Mouse (Mus musculus) kidney, postnatal 0 days (tissue): ENCODE data around the gene Kif1c. TPM values are rescaled to one million over a fixed set of nuclear protein-coding genes. Genes with fewer than 3 reads are reported as not detected.

Experiments
- ATAC-seq: fragments of 200-750 bp; cut with Nextera tagmentation; replicated peaks from 2 replicates; pipeline ENCODE4 v1.8.0; 2017; ENCODE audit warnings: low read depth, moderate number of reproducible peaks, moderate TSS enrichment, moderate library complexity; ENCODE audit not compliant: low FRiP score
- DNase-seq: peaks from one replicate; pipeline ENCODE4 v3.0.0-alpha.2; 2016; ENCODE audit warnings: low spot score
- H3K27ac ChIP-seq: fragments of 300-500 bp; sonication (generic); 2 replicates; pipeline ENCODE4 v1.5.1; 2014; ENCODE audit warnings: mild to moderate bottlenecking
- H3K27me3 ChIP-seq: fragments of 300-500 bp; sonication (generic); 2 replicates; pipeline ENCODE4 v1.6.1; 2014; ENCODE audit warnings: low read length, mixed read lengths; ENCODE audit not compliant: insufficient read depth
- H3K36me3 ChIP-seq: fragments of 300-500 bp; sonication (generic); 2 replicates; pipeline ENCODE4 v1.6.1; 2014; ENCODE audit warnings: low read length, mixed read lengths; ENCODE audit not compliant: insufficient read depth
- H3K4me1 ChIP-seq: fragments of 300-500 bp; sonication (generic); replicated peaks from 2 replicates; pipeline ENCODE4 v1.6.1; 2014; ENCODE audit warnings: antibody characterized with exemption, low read length, mixed read lengths; ENCODE audit not compliant: insufficient read depth
- H3K4me2 ChIP-seq: fragments of 300-500 bp; sonication (generic); 2 replicates; pipeline ENCODE4 v1.6.1; 2014; ENCODE audit warnings: mild to moderate bottlenecking, low read length, moderate library complexity, mixed read lengths
- H3K4me3 ChIP-seq: fragments of 300-500 bp; sonication (generic); replicated peaks from 2 replicates; pipeline ENCODE4 v1.5.1; 2014; ENCODE audit warnings: low read depth, low read length
- H3K9ac ChIP-seq: fragments of 300-500 bp; sonication (generic); 2 replicates; pipeline ENCODE4 v1.6.1; 2014; ENCODE audit warnings: low read depth, low read length
- H3K9me3 ChIP-seq: fragments of 300-500 bp; sonication (generic); replicated peaks from 2 replicates; pipeline ENCODE4 v1.6.1; 2016; ENCODE audit warnings: low read length, inconsistent platforms, mixed read lengths
- CTCF ChIP-seq: IDR thresholded peaks from 2 replicates; pipeline ENCODE4 v1.5.1; 2016; ENCODE audit warnings: antibody characterized with exemption, low read depth, mild to moderate bottlenecking, moderate library complexity
- WGBS: fragments of 180-500 bp; shearing (Covaris S2); extraction: QIAGEN DNeasy Blood & Tissue Kit; methylation state at CpG from one replicate; pipeline ENCODE4 v1.1.7; 2014; 5-methylcytosine and 5-hydroxymethylcytosine counted together
- polyA plus RNA-seq: library from polyadenylated mRNA; unstranded; fragments of >200 nt; fragmentation: Nextera tagmentation; extraction: Ambion mirVana; gene quantifications from 2 replicates; pipeline ENCODE4 v1.2.1, GENCODE M21; 2015

Kif1c gene
- polyA plus RNA-seq, 1 experiment from 2014 or later, result 3.5 TPM

DNA sequence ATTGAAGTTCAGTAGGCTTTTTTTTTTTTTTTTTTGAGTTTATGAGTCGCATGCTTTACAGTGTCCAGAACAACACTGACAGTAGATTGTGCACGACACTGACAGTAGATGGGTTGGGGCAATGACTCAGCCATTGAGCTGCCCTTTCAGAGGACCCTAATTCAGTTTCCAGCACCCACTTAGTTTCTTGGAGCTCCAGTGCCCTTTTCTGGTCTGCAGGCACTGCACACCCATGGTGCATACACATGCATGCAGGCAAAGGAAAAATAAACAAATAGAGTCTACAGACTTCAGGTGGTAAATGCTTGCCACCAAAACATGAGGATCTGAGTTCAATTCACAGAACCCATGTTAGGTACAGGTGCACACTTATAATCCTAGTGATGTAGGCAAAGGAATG, 26.2 kb downstream of the Kif1c start:
- DNase-seq (no peak), ATAC-seq (no peak)
- H3K9ac ChIP-seq, result no peak overlapping the region
- no peaks in the 10 kb centered on the region for H3K9me3 ChIP-seq
- no peaks in the 10 kb centered on the region for H3K4me1 ChIP-seq
- 85% methylated on average over 2 of the region's 2 CpGs for WGBS
- H3K27ac ChIP-seq, result no peak overlapping the region
- peaks cover 59% of the 10 kb centered on the region for H3K36me3 ChIP-seq
- H3K4me2 ChIP-seq, result no peak overlapping the region
- H3K27me3 ChIP-seq, result no peaks in the 10 kb centered on the region
- no peak overlapping the region for H3K4me3 ChIP-seq
- TF ChIP-seq CTCF, result no peak

DNA sequence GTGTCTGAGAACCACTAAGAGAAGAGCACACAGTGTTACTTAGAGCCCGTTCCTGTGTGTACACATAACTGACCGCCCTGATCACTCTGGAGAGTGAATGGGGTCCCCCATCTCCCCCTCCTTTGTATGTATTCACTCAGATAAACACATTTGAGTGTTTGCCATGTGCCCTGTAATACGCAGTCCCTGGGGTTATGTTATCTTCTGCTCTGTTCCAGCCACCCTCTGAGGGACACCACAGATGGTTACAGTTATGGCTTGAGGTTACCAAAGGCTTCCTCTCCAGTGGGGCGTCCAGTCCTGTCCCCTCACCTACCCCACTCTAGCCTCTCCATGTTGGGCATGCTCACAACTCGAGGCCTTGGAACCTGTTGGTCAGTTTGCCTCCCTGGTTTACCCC, 27.0 kb downstream of the Kif1c start:
- TF ChIP-seq CTCF, result no peak
- no peaks in the 10 kb centered on the region for H3K9me3 ChIP-seq
- no peak overlapping the region for H3K9ac ChIP-seq
- H3K4me1 ChIP-seq, result no peaks in the 10 kb centered on the region
- 83% methylated on average over 5 of the region's 5 CpGs for WGBS
- H3K27me3 ChIP-seq, result no peaks in the 10 kb centered on the region
- H3K36me3 ChIP-seq, result peaks cover 52% of the 10 kb centered on the region
- DNase-seq (no peak), ATAC-seq (no peak)
- no peak overlapping the region for H3K27ac ChIP-seq
- H3K4me2 ChIP-seq, result no peak overlapping the region
- H3K4me3 ChIP-seq, result no peak overlapping the region

DNA sequence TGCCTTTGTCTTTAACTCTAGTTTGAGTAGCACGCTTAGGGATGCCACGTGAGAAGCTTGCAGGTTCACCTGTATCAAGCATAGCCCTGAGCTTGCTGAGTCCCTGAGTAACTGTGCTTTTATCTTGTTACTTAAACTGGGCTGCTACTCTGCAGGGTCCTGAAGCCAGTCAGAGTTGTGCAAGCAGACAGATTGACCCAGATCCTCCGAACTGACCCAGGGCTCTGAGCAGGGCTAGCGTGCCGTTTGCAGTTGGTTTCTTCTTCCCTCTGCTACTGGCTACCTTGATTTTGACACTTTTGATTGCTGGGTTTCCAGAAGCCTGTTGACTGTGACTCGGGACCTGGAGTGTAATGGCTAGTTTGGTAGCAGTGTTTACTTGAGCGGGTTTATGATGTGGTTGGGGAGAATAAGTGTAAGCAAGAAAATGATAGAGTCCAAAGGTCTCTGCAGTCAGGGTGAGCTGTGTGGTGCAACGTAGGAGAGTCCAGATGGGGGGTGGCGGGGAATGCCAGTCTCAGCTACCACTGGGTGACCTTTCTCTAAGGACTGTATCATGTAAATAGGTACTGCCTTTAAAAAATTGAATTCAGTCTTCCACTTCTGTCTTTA, 30.2 kb downstream of the Kif1c start:
- no peaks in the 10 kb centered on the region for H3K27me3 ChIP-seq
- H3K9ac ChIP-seq, result no peak overlapping the region
- 74% methylated on average over 9 of the region's 9 CpGs for WGBS
- H3K27ac ChIP-seq, result no peak overlapping the region
- DNase-seq (no peak), ATAC-seq (peak; percentile 81)
- peaks cover 31% of the 10 kb centered on the region for H3K36me3 ChIP-seq
- H3K9me3 ChIP-seq, result no peaks in the 10 kb centered on the region
- no peak overlapping the region for H3K4me2 ChIP-seq
- no peak overlapping the region for H3K4me3 ChIP-seq
- no peak for TF ChIP-seq CTCF
- no peaks in the 10 kb centered on the region for H3K4me1 ChIP-seq

DNA sequence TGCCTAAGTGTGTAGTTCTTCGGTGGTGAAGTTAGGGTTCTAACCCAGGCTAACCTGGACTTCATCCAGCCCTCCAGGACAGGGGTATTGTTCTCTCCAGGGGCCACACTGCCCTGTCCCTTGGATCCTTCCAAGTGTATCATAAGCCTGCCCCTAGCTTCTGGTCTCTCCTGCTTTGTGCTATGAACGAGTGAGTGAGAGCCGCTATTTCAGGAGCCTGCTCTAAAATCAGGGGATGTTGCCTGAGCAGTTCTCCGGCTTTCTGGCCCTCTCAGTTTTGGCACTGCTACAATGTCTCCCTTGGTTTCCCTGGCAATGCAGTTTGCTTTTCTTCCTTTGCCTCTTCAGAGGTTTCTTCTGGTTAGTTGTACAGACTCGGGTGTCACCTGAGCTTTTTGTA, 30.8 kb downstream of the Kif1c start:
- 65% methylated on average over 5 of the region's 5 CpGs for whole genome bisulfite sequencing
- no peaks in the 10 kb centered on the region for H3K27me3 ChIP-seq
- no peak overlapping the region for H3K4me2 ChIP-seq
- peak overlapping the region; percentile 25; the same call in 1 of the 2 replicates for H3K27ac ChIP-seq
- H3K36me3 ChIP-seq, result peaks cover 25% of the 10 kb centered on the region
- ATAC-seq (no peak), DNase-seq (no peak)
- no peak overlapping the region for H3K9ac ChIP-seq
- H3K9me3 ChIP-seq, result no peaks in the 10 kb centered on the region
- H3K4me3 ChIP-seq, result no peak overlapping the region
- no peak for TF ChIP-seq CTCF
- H3K4me1 ChIP-seq, result no peaks in the 10 kb centered on the region

DNA sequence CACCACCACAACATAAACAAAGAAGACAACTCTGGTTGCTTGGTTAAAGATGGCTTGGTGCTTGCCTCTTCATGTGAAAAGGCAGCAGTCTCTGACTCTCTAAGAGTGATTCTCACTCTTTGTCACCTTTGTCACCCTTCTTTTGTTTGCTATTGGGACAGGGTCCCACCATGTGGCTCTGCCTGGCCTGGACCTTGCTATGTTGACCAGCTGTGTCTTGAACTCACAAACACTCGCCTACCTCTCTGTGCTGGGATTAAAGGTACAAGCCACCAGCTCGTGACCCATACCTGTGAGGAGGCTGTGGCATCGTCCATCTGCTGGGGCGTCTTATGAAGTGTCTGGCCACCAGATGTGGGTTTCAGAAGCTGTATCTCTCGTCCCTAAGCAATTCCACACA, 32.9 kb downstream of the Kif1c start:
- no peak for TF ChIP-seq CTCF

DNA sequence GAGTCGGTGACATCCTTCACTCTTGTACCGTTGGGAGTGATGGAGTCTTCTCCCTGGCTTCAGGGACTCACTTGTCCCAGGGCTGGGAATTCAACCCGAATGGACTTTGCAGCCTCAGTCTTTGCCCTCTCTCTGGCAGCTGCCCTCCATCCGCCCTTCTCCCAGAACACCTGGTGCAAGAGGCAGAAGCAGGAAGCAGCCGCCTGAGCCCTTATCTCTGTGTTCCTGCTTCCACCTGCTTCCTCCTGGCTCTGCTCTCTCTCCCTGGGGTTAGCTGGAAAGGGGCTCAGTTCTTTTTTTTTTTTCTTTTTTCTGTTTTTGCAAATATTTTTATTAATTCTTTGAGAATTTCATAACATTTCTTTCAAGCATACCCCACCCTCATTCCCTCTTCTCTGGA, 37.4 kb downstream of the Kif1c start:
- H3K4me1 ChIP-seq, result no peaks in the 10 kb centered on the region
- ATAC-seq, result no peak
- H3K9ac ChIP-seq, result no peak overlapping the region
- no peak overlapping the region for H3K4me2 ChIP-seq
- H3K27ac ChIP-seq, result no peak overlapping the region
- no peak for DNase-seq
- no peaks in the 10 kb centered on the region for H3K27me3 ChIP-seq
- TF ChIP-seq CTCF, result no peak
- WGBS, result 61% methylated on average over 5 of the region's 5 CpGs
- H3K36me3 ChIP-seq, result no peaks in the 10 kb centered on the region
- H3K9me3 ChIP-seq, result no peaks in the 10 kb centered on the region
- H3K4me3 ChIP-seq, result no peak overlapping the region

More for the DNA sequence above, 32.9 kb downstream of the Kif1c start:
- Histone ChIP-seq H3K4me3 (no peak overlapping the region), H3K27me3 (no peaks in the 10 kb centered on the region), H3K9ac (no peak overlapping the region), H3K4me2 (no peak overlapping the region), H3K36me3 (peaks cover 4% of the 10 kb centered on the region; the same call in 1 of the 2 replicates), H3K9me3 (no peaks in the 10 kb centered on the region), H3K27ac (no peak overlapping the region), H3K4me1 (no peaks in the 10 kb centered on the region)
- ATAC-seq (no peak), DNase-seq (no peak)
- 56% methylated on average over 5 of the region's 5 CpGs for WGBS

DNA sequence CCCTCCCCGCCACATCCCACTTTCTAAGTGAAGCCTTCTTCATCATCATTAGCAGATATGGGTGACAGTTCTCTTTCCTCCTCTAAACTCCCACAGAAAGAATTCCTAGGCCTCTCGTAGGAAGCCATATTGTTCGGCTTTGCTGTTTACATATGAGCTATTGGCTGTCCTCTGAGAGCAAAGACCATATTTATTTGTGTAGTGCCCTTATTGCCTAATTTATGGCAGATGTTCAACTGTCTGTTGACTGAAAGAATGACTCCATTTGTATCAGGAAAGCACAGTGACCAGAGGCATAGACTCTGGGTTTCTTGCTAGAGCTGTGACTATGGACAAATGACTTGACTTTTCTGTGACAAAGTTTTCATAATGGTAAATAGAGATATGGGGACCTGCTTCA, 41.3 kb downstream of the Kif1c start:
- Histone ChIP-seq H3K4me1 (no peaks in the 10 kb centered on the region), H3K9ac (no peak overlapping the region), H3K27me3 (no peaks in the 10 kb centered on the region), H3K4me3 (no peak overlapping the region), H3K4me2 (no peak overlapping the region), H3K36me3 (no peaks in the 10 kb centered on the region), H3K9me3 (no peaks in the 10 kb centered on the region), H3K27ac (no peak overlapping the region)
- ATAC-seq, result no peak
- WGBS, result 89% methylated on average over 3 of the region's 3 CpGs
- TF ChIP-seq CTCF, result no peak
- DNase-seq, result no peak
